Mouse (Mus musculus) skeletal muscle tissue, postnatal 0 days (tissue): Measurements from ENCODE around the gene Lilra5. TPM values are rescaled to one million over a fixed set of nuclear protein-coding genes. Genes with fewer than 3 reads are reported as not detected.

Source experiments
- polyA plus RNA-seq: library from polyadenylated mRNA; unstranded; fragments of >200 nt; fragmentation: Nextera tagmentation; extraction: Ambion mirVana; gene quantifications from 2 replicates; pipeline ENCODE4 v1.2.1, GENCODE M21; 2015

The Lilra5 gene
- polyA plus RNA-seq: 0.09 and 0.13 TPM in 2 replicates

GRCm38 (mm10) chr7:4237454-4237853 lies at the start of gene Lilra5:
TSS of gene Lilra5 (plus strand) at chr7:4237754.

Other genes with a start within 250 kb of the Lilra5 start
- 0.18 and 0.46 TPM in 2 replicates for gene Lair1, start 174.6 kb upstream of the Lilra5 start, polyA plus RNA-seq
- gene Ttyh1, start 118.3 kb upstream of the Lilra5 start, polyA plus RNA-seq: 3.1 and 3.3 TPM in 2 replicates
- gene Leng8, start 100.7 kb upstream of the Lilra5 start, polyA plus RNA-seq: 20.8 and 22.7 TPM in 2 replicates
- 3.2 and 4.1 TPM in 2 replicates for gene Leng9, start 87.4 kb upstream of the Lilra5 start, polyA plus RNA-seq
- 36.6 and 37.6 TPM in 2 replicates for gene Cdc42ep5, start 72.9 kb upstream of the Lilra5 start, polyA plus RNA-seq
- not detected in 2 replicates for gene Ncr1, start 100.0 kb downstream of the Lilra5 start, polyA plus RNA-seq
- not detected in 2 replicates for gene Gp6, start 160.0 kb downstream of the Lilra5 start, polyA plus RNA-seq
- gene Rdh13, start 207.9 kb downstream of the Lilra5 start, polyA plus RNA-seq: 19.4 and 23.9 TPM in 2 replicates
- gene Eps8l1, start 222.9 kb downstream of the Lilra5 start, polyA plus RNA-seq: 0.76 and 5.7 TPM in 2 replicates